Mouse (Mus musculus) embryonic facial prominence, embryonic 10.5 days (tissue): Measurements from ENCODE around the gene Acot6. TPM values are rescaled to one million over a fixed set of nuclear protein-coding genes. Genes with fewer than 3 reads are reported as not detected.

Source experiments
- DNase-seq: peaks from one replicate; pipeline ENCODE4 v3.0.0-alpha.2; 2017; ENCODE audit warnings: low spot score
- H3K27ac ChIP-seq: fragments of 300-500 bp; sonication (generic); replicated peaks from 2 replicates; pipeline ENCODE4 v1.5.1; 2016; ENCODE audit warnings: mild to moderate bottlenecking
- H3K27me3 ChIP-seq: fragments of 300-500 bp; sonication (generic); replicated peaks from 2 replicates; pipeline ENCODE4 v1.6.1; 2016; ENCODE audit warnings: low read depth, mild to moderate bottlenecking; ENCODE audit not compliant: poor library complexity, severe bottlenecking
- H3K36me3 ChIP-seq: fragments of 300-500 bp; sonication (generic); replicated peaks from 2 replicates; pipeline ENCODE4 v1.6.1; 2016; ENCODE audit warnings: mild to moderate bottlenecking, moderate library complexity
- H3K4me1 ChIP-seq: fragments of 300-500 bp; sonication (generic); 2 replicates; pipeline ENCODE4 v1.6.1; 2016
- H3K4me3 ChIP-seq: fragments of 300-500 bp; sonication (generic); 2 replicates; pipeline ENCODE4 v1.5.1; 2016; ENCODE audit warnings: mild to moderate bottlenecking, moderate library complexity
- H3K9me3 ChIP-seq: fragments of 300-500 bp; sonication (generic); 2 replicates; pipeline ENCODE4 v1.6.1; 2016; ENCODE audit warnings: mild to moderate bottlenecking
- WGBS: fragments of 180-500 bp; shearing (Covaris S2); methylation state at CpG from one replicate; pipeline ENCODE4 v1.1.7; 2016; 5-methylcytosine and 5-hydroxymethylcytosine counted together
- polyA plus RNA-seq: library from polyadenylated mRNA; unstranded; fragments of >200 nt; fragmentation: Nextera tagmentation; extraction: Ambion mirVana; gene quantifications from 2 replicates; pipeline ENCODE4 v1.2.1, GENCODE M21; 2016

The Acot6 gene
- polyA plus RNA-seq, 1 experiment from 2014 or later, result 0.81 TPM

DNA sequence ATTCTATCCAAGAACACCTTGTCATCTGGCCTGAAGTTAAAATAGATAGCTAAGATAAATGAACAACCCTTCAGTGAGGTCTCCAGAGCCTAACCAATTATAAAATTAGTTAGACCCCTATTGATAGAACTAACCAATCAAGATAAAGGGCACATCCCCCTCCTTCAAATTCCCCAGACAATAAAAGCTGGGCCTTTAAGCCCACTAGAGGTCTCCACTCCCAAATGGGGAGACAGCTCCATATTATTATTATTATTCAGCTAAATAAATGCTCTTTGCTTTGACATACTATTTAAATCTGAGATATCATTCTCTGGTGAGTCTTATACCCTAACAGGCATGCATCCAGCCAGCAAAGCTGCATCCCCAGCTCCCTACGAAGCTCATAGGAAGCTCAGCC is 9.5 kb downstream of the Acot6 start:
- WGBS, result 72% methylated on average over 1 of the region's 1 CpGs
- Histone ChIP-seq H3K4me3 (no peak overlapping the region), H3K9me3 (no peaks in the 10 kb centered on the region), H3K4me1 (peaks cover 6% of the 10 kb centered on the region), H3K36me3 (no peaks in the 10 kb centered on the region), H3K27ac (no peak overlapping the region), H3K27me3 (no peaks in the 10 kb centered on the region)
- DNase-seq, result no peak

DNA sequence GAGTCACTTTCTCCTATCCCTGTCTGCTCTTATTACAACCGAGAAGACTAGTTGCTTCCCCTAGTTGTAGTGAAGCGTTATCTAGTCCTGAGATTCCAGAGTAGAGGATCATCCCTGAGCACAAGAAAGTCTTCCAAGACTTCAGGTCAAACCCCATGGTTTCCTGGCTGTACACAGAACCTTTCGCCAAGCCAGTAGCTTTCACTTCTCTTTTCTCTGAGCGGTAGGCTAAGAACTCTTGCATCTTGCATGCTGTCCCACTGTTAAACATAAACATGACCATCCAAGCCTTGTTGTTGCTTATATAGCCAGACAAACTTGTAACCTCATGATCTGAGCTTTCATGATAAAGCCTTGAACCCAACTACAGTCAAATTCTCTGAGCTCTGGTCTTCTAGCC is 10.4 kb downstream of the Acot6 start:
- WGBS, result 89% methylated on average over 4 of the region's 4 CpGs
- H3K27ac ChIP-seq, result no peak overlapping the region
- no peaks in the 10 kb centered on the region for H3K27me3 ChIP-seq
- no peaks in the 10 kb centered on the region for H3K9me3 ChIP-seq
- DNase-seq, result no peak
- H3K36me3 ChIP-seq, result no peaks in the 10 kb centered on the region
- H3K4me3 ChIP-seq, result no peak overlapping the region
- H3K4me1 ChIP-seq, result peaks cover 11% of the 10 kb centered on the region

DNA sequence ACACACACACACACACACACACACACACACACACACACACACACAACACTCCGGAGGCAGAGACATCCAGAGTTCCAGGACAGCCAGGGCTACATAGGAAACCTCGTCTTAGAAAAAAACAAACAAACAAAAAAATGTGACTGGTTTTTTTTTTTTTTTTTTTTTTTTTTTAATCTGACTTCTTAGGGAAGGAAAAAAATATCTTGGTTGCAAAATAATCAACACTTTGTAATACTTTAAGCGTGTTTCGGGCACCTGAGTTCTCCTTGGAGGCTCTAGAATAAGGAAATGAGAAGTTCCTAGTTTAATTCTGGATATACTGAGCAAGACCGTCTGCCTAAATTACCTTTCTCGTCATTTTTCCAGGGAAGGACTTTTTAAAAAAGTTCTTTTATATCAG is 13.2 kb downstream of the Acot6 start:
- H3K4me3 ChIP-seq, result peak overlapping the region; percentile 84
- H3K4me1 ChIP-seq, result peaks cover 11% of the 10 kb centered on the region
- H3K27me3 ChIP-seq, result no peaks in the 10 kb centered on the region
- H3K36me3 ChIP-seq, result no peaks in the 10 kb centered on the region
- no peak for DNase-seq
- 56% methylated on average over 6 of the region's 6 CpGs for WGBS
- no peaks in the 10 kb centered on the region for H3K9me3 ChIP-seq
- H3K27ac ChIP-seq, result 0 out of 2 replicates have a peak overlapping the region, but pooled peaks have one; percentile 84

DNA sequence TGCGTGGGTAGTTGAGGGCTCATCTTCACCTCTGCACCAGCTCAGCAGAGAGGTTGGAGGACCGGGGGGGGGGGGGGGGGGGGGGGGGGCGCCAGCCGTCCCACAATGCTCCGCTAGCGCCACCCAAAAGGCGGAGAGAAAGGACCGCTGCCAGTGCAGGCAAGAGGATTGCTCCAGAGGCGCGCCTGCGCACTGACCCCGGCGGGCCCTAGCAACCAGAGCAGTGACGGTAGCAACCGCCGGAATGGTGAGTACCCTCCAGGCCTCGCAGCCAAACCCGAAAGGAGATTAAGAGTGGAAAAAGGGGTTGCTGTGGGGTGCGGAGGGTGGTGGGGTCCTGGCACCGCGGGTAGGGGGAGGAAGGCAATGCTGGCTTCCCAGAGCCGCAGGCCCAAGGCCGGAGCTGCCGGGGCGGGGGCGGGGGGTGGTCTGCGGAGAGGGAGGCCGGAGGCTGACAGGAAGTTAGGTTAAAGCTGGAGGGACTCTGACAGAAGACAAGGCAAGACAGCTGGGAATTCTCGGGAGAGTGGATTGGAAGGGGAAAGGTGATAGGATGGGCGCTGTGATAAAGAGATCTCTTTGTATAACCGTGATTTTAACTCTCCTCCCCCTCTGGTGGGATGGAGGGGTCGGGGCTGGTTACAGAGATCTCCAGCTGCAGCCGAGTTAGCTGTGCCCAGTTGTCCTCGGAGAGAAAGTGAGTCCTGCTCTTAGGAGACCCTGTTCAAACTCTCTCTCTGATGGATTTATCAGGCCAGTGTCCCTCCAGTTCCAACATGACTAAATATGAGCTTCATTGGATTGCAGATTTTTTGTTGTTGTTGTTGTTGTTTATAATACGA is 13.9 kb downstream of the Acot6 start, which contains the start of gene Dnal1:
Gene Dnal1 (plus strand): TSS at position 214 of the 842 bp plus-strand sequence.
- DNase-seq, result peak; percentile 96
- 2% methylated on average over 32 of the region's 35 CpGs for WGBS
- Histone ChIP-seq H3K4me3 (peak within 1 kb of the TSS; percentile 84), H3K27me3 (no peaks in the 10 kb centered on the region), H3K9me3 (no peaks in the 10 kb centered on the region), H3K27ac (peak within 1 kb of the TSS; percentile 84), H3K36me3 (no peaks in the 10 kb centered on the region), H3K4me1 (peaks cover 11% of the 10 kb centered on the region)

DNA sequence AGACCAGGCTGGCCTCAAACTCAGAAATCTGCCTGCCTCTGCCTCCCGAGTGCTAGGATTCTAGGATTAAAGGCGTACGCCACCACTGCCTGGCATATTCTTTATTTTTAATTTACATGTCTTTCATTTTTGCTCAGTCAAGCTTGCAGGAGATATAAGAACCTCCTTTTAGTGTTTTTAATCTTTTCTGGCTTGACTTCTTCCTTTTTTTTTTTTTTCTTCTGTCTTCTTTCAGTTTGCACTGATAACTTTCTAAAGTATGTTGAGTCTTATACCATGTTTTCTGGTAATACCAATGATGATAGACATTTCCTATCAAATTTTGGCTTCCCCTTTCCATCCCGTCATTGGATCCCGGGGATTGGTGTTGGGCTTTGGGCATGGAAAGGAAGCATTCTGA is 19.1 kb downstream of the Acot6 start:
- DNase-seq, result no peak
- no peaks in the 10 kb centered on the region for H3K27me3 ChIP-seq
- H3K4me1 ChIP-seq, result peaks cover 8% of the 10 kb centered on the region
- WGBS, result 95% methylated on average over 5 of the region's 5 CpGs
- H3K27ac ChIP-seq, result no peak overlapping the region
- peaks cover 4% of the 10 kb centered on the region; the same call in 1 of the 2 replicates for H3K36me3 ChIP-seq
- no peak overlapping the region for H3K4me3 ChIP-seq
- no peaks in the 10 kb centered on the region for H3K9me3 ChIP-seq

DNA sequence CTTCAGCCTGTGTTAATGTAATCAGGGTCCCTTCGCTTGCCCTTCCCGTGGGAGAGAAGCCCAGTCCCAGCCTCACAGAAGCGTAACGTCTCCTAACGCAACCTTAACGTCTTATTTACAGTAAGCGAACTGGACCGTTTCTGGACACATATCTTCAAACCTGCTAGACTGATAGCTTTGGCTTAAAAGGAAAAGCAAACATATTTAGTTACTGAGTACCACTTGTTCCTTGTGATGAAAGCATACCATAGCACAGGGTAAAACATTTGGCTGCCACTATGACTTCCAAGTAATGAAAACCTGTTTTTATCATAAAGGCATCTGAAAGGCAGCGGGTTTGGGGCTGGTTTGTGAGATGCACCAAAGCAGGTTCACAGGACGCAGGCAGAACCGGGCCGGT is 25.4 kb downstream of the Acot6 start:
- H3K36me3 ChIP-seq, result peaks cover 29% of the 10 kb centered on the region
- no peaks in the 10 kb centered on the region for H3K9me3 ChIP-seq
- no peak overlapping the region for H3K27ac ChIP-seq
- no peaks in the 10 kb centered on the region for H3K27me3 ChIP-seq
- H3K4me3 ChIP-seq, result no peak overlapping the region
- 84% methylated on average over 12 of the region's 12 CpGs for WGBS
- no peak for DNase-seq
- H3K4me1 ChIP-seq, result no peaks in the 10 kb centered on the region

DNA sequence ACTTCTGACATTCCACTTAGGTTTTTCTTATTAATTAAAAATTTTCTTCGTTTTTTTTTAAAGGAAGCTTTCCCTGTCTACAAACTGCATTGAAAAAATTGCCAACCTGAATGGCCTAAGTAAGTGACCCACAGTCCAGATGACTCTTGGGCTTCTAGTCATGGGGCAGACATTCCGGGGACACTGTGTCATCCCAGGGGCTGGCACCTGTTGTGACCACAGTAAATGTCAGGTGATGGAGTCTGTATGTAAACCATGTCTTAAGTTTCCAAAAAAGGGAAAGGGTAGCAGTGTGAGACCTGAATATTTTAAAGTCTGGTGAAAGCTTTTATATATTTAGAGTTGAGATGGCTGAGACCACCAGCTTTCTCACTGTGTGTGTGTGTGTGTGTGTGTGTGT is 26.4 kb downstream of the Acot6 start:
- Histone ChIP-seq H3K4me1 (no peaks in the 10 kb centered on the region), H3K4me3 (no peak overlapping the region), H3K36me3 (peaks cover 29% of the 10 kb centered on the region), H3K27me3 (no peaks in the 10 kb centered on the region), H3K27ac (no peak overlapping the region), H3K9me3 (no peaks in the 10 kb centered on the region)
- 74% methylated on average over 2 of the region's 2 CpGs for WGBS
- DNase-seq, result no peak

DNA sequence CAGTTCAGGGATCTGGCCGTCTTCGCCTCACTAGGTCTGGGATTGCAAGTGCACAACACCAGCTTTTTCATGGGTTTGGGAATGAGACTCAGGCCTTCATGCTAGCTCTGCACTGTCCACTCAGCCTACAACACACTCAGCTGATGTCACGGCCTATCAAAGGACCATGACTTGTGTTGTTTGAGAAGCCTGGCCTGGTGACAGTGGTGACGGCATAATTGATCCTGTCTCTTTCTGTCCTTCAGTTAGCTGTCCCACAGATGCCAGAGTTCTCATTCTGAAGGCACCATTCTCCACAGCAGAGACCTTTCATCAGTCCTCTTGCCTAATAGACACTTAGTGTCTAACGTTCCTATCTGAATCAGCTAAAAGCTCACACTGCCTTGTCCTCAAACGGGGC is 28.1 kb downstream of the Acot6 start:
- Histone ChIP-seq H3K27me3 (no peaks in the 10 kb centered on the region), H3K27ac (no peak overlapping the region), H3K4me3 (no peak overlapping the region), H3K36me3 (peaks cover 32% of the 10 kb centered on the region), H3K4me1 (no peaks in the 10 kb centered on the region), H3K9me3 (no peaks in the 10 kb centered on the region)
- 86% methylated on average over 6 of the region's 6 CpGs for WGBS
- DNase-seq, result no peak

DNA sequence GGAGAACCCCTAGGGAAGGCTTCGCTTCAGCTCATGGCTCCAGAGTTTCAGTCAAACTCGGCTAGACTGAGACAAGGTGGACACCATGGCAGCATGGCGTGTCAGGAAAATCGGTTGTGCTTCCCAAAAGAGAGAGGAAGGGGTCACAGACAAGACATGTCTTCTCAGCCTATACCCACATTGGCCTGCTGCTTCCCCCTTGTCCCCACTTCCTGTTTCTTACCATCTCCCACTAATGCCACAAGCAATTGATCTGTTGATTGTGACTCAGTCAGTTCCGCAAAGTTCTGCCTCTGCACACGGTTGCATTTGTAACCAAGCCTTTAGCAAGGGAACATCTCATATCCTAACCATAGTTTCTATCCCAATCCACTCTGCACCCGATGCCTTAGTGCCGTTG is 29.5 kb downstream of the Acot6 start:
- Histone ChIP-seq H3K36me3 (peaks cover 32% of the 10 kb centered on the region), H3K4me1 (no peaks in the 10 kb centered on the region), H3K4me3 (no peak overlapping the region), H3K27ac (no peak overlapping the region), H3K9me3 (no peaks in the 10 kb centered on the region), H3K27me3 (no peaks in the 10 kb centered on the region)
- WGBS, result 93% methylated on average over 8 of the region's 8 CpGs
- no peak for DNase-seq

DNA sequence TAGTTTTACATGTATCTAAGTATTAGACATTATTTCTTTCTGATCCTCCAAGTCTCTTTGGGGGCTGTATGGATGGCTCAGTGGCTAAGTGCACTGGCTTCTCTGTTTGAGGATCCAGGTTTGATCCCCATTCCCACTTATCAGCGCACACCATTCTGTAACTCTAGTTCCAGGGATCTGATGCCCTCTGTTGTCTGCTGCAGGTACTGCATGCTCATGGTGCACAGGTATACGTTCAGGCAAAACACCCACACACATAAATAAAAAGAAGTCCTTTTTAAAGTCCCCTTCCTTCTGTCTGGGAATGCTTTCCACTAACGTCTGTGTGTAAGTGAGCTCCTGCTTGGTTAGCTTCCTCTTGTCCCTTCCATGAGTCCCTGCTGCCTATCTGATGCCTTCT is 31.8 kb downstream of the Acot6 start:
- H3K4me3 ChIP-seq, result no peak overlapping the region
- WGBS, result 59% methylated on average over 3 of the region's 3 CpGs
- peak; percentile 46 for DNase-seq
- H3K27ac ChIP-seq, result no peak overlapping the region
- no peaks in the 10 kb centered on the region for H3K27me3 ChIP-seq
- H3K36me3 ChIP-seq, result peaks cover 47% of the 10 kb centered on the region
- H3K9me3 ChIP-seq, result no peaks in the 10 kb centered on the region
- no peaks in the 10 kb centered on the region for H3K4me1 ChIP-seq

DNA sequence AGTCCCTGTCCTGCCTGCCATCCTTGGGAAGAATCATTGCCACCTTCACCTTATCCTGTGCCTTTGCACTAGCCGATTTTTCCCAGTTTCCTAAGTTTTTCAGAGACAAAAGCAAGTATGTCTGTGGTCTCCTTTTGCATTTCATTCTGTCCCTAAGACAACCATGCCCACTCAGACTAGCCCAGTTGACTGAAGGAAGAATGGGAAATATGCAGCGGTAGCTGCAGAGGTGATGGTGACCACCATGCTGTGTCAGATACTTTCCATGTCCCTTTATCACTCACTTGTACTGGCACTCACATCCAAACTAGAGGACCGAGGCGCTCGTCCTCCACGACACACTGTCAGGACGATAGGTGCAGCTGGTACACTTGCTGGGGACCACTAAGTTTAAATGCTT is 36.7 kb downstream of the Acot6 start:
- H3K4me1 ChIP-seq, result peaks cover 6% of the 10 kb centered on the region; the same call in 1 of the 2 replicates

DNA sequence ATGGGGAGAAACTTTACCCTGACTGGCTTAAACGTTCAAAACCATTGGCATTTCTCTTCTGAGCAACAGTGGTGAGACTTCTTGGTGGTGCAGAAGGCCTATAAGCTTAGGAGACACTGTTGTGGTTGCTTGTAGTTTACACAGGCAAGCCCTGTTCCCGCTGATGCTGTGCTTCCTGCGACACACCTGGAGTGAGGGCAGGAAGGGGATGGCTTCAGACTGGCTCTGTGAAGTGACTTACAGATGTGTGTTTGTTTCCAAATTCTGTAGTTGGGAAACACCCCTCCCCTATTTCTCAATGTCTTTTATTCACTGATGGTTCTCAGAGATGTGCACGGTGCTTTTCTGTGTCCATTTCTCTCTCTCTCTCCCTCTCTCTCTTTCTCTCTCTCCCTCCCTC is 39.7 kb downstream of the Acot6 start:
- Histone ChIP-seq H3K9me3 (no peaks in the 10 kb centered on the region), H3K4me3 (no peak overlapping the region), H3K27me3 (no peaks in the 10 kb centered on the region), H3K27ac (no peak overlapping the region), H3K4me1 (peaks cover 9% of the 10 kb centered on the region; the same call in 1 of the 2 replicates), H3K36me3 (peaks cover 41% of the 10 kb centered on the region)
- DNase-seq, result no peak
- 73% methylated on average over 4 of the region's 4 CpGs for WGBS

More for the DNA sequence above, 36.7 kb downstream of the Acot6 start:
- Histone ChIP-seq H3K9me3 (no peaks in the 10 kb centered on the region), H3K36me3 (peaks cover 39% of the 10 kb centered on the region), H3K4me3 (no peak overlapping the region), H3K27ac (no peak overlapping the region), H3K27me3 (no peaks in the 10 kb centered on the region)
- DNase-seq, result no peak
- 95% methylated on average over 7 of the region's 7 CpGs for WGBS

DNA sequence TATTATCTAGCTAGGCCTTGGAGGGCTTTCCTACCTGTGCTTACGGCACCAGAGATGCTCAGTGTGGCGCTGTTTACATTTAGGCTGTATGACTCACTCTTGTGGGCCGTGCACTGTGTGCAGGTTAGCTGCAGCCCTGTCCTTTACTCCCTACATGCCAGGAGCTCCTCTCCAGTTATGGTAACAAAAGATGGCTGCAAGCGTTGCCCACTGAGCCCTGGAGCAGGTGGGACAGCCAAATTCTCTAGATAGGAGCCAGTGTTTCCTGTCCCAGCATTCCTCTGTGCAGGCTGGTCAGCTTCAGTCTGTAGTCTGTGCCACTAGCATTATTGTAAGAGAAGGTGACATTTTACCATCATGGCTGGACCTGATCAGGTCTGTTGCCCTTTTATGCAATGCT is 40.8 kb downstream of the Acot6 start:
- Histone ChIP-seq H3K4me3 (no peak overlapping the region), H3K4me1 (peaks cover 9% of the 10 kb centered on the region; the same call in 1 of the 2 replicates), H3K36me3 (peaks cover 33% of the 10 kb centered on the region), H3K27me3 (no peaks in the 10 kb centered on the region), H3K9me3 (no peaks in the 10 kb centered on the region), H3K27ac (no peak overlapping the region)
- no peak for DNase-seq
- WGBS, result 87% methylated on average over 4 of the region's 4 CpGs
